Mouse (Mus musculus): ENCODE results near the gene Stk40. TPM values are rescaled to one million over a fixed set of nuclear protein-coding genes. Genes with fewer than 3 reads are reported as not detected.

Stk40 gene
- polyA plus RNA-seq, 1 experiment, result 37.5 TPM

DNA sequence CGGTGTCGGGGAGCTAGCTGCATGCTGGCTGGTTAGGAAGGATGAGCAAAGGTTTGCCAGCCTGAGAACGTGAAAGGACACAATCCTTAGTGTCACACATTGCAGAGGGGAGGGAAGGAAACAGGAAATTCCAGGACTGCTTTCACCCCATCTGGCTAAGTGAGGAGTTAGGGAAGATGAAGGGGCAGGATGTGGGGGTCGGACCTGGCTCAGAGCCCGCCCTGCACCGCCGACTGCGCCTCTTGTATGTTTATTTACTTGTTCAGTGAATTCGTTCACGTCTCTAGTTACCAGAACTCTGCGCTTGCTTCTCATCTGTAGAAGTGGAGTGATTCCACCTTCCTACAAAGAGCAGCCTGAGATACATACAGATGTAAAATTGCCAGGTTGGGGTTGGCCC, 26.7 kb downstream of the Stk40 start:
- no peak overlapping the region for H3K9ac ChIP-seq (ENCODE audit: low read depth, poor library complexity, severe bottlenecking)
- H3K27ac ChIP-seq (ENCODE audit: insufficient read depth, low read length), result no peak overlapping the region
- H3K36me3 ChIP-seq (ENCODE audit: control insufficient read depth, insufficient read depth, low read length, poor library complexity, severe bottlenecking), result peaks cover 7% of the 10 kb centered on the region; the same call in 1 of the 2 replicates
- H3K9me3 ChIP-seq (replicated peaks; ENCODE audit: control insufficient read depth, insufficient read depth, low read length, poor library complexity, severe bottlenecking), result no peaks in the 10 kb centered on the region
- H3K4me3 ChIP-seq (ENCODE audit: low read depth, low read length), result no peak overlapping the region
- TF ChIP-seq EP300 (IDR thresholded peaks at IDR 0.05; ENCODE audit: insufficient read depth, low read depth, low read length), result no peak
- no peak for TF ChIP-seq CTCF (IDR thresholded peaks at IDR 0.05; ENCODE audit: low read depth, low read length)
- no peak for TF ChIP-seq POLR2A (IDR thresholded peaks at IDR 0.05; ENCODE audit: insufficient read depth, low read length)
- H3K27me3 ChIP-seq (ENCODE audit: control insufficient read depth, insufficient read depth, low read length, poor library complexity, severe bottlenecking), result no peaks in the 10 kb centered on the region
- no peaks in the 10 kb centered on the region for H3K4me1 ChIP-seq (ENCODE audit: control insufficient read depth, insufficient read depth, low read length)

DNA sequence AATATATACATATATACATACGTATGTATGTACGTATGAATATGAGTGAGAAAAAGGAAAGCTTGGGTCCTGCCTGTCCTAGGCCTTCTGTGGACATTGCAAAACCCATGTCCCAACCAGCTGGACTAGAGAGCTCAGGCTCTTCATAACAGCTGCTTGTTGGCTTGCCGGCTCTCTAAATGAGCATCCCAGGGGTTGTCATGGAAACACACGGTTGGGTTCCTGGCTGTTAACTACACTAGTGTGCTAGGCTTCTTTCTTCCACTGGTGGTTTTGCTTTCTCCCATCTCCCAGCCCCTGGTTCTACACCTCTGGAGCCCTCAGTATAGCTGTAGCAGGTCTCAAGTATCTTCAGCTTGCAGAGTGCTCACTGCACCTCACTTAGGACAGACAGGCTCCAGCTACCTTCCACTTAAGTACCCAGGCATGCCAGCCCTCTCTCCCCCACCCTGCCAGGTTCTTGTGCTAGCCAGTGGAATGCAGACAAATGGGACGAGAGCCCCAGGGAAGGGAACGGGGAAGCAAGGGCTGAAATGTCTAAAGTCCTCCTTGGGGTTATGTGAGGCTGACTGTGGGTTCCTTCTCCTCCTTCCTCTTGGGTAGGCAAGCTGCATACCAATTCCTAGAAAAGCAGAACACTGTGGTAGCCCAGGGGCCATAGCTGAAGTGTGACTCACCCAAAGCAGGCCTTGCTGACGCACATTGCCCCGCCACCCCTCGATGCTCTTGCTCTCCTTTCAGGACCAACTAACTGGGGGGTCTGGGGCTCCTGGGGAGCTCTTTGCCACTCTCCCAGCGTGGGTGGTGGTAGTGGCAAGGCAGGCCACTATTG, 27.7 kb downstream of the Stk40 start:
- Histone ChIP-seq H3K27me3 (ENCODE audit: control insufficient read depth, insufficient read depth, low read length, poor library complexity, severe bottlenecking) (no peaks in the 10 kb centered on the region), H3K36me3 (ENCODE audit: control insufficient read depth, insufficient read depth, low read length, poor library complexity, severe bottlenecking) (peaks cover 7% of the 10 kb centered on the region; the same call in 1 of the 2 replicates), H3K4me3 (ENCODE audit: low read depth, low read length) (no peak overlapping the region), H3K27ac (ENCODE audit: insufficient read depth, low read length) (no peak overlapping the region), H3K9ac (ENCODE audit: low read depth, poor library complexity, severe bottlenecking) (no peak overlapping the region), H3K9me3 (replicated peaks; ENCODE audit: control insufficient read depth, insufficient read depth, low read length, poor library complexity, severe bottlenecking) (no peaks in the 10 kb centered on the region), H3K4me1 (ENCODE audit: control insufficient read depth, insufficient read depth, low read length) (no peaks in the 10 kb centered on the region)
- no peak for TF ChIP-seq POLR2A (IDR thresholded peaks at IDR 0.05; ENCODE audit: insufficient read depth, low read length)
- no peak for TF ChIP-seq CTCF (IDR thresholded peaks at IDR 0.05; ENCODE audit: low read depth, low read length)
- TF ChIP-seq EP300 (IDR thresholded peaks at IDR 0.05; ENCODE audit: insufficient read depth, low read depth, low read length), result no peak

DNA sequence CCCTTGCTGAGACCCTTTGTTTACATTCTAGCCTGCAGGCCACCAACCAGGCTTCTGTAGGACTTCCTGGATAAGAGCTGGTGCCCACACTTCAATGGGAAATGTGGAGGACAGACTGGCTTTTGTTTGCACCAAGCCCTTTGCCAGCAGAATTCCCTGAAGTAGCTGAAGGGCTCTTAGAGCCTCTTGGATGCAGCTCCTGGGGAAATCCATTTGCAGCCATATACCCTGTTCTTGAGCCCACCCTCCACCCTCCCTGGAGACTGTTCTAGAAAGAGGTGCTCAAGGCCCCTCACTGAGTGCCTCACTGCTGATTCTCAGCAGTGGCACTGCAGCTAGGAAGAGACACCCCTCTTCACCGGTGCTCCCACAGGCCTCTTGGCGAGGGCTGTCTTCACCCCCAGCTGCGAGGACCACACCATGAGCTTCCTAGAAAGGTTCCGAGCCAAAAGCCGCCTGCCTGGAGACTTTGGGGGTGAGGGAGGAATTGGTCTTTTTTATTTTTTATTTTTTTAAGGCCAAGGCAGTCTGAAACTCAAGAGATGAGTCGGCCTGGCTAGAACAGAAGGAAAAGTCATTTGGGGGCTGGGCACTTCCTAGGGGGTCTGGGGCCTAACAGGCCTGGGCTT, 29.0 kb downstream of the Stk40 start:
- no peaks in the 10 kb centered on the region for H3K4me1 ChIP-seq (ENCODE audit: control insufficient read depth, insufficient read depth, low read length)
- TF ChIP-seq EP300 (IDR thresholded peaks at IDR 0.05; ENCODE audit: insufficient read depth, low read depth, low read length), result no peak
- no peak for TF ChIP-seq CTCF (IDR thresholded peaks at IDR 0.05; ENCODE audit: low read depth, low read length)
- peaks cover 7% of the 10 kb centered on the region; the same call in 1 of the 2 replicates for H3K36me3 ChIP-seq (ENCODE audit: control insufficient read depth, insufficient read depth, low read length, poor library complexity, severe bottlenecking)
- no peaks in the 10 kb centered on the region for H3K27me3 ChIP-seq (ENCODE audit: control insufficient read depth, insufficient read depth, low read length, poor library complexity, severe bottlenecking)
- no peaks in the 10 kb centered on the region for H3K9me3 ChIP-seq (replicated peaks; ENCODE audit: control insufficient read depth, insufficient read depth, low read length, poor library complexity, severe bottlenecking)
- no peak overlapping the region for H3K27ac ChIP-seq (ENCODE audit: insufficient read depth, low read length)
- no peak overlapping the region for H3K9ac ChIP-seq (ENCODE audit: low read depth, poor library complexity, severe bottlenecking)
- no peak overlapping the region for H3K4me3 ChIP-seq (ENCODE audit: low read depth, low read length)

GRCm38 (mm10) chr4:126134236-126134635, 30.5 kb downstream of the Stk40 start:
- Histone ChIP-seq H3K27ac (ENCODE audit: insufficient read depth, low read length) (no peak overlapping the region), H3K4me3 (ENCODE audit: low read depth, low read length) (no peak overlapping the region), H3K4me1 (ENCODE audit: control insufficient read depth, insufficient read depth, low read length) (no peaks in the 10 kb centered on the region), H3K36me3 (ENCODE audit: control insufficient read depth, insufficient read depth, low read length, poor library complexity, severe bottlenecking) (peaks cover 3% of the 10 kb centered on the region; the same call in 1 of the 2 replicates), H3K9me3 (replicated peaks; ENCODE audit: control insufficient read depth, insufficient read depth, low read length, poor library complexity, severe bottlenecking) (no peaks in the 10 kb centered on the region), H3K27me3 (ENCODE audit: control insufficient read depth, insufficient read depth, low read length, poor library complexity, severe bottlenecking) (no peaks in the 10 kb centered on the region), H3K9ac (ENCODE audit: low read depth, poor library complexity, severe bottlenecking) (no peak overlapping the region)
- no peak for TF ChIP-seq CTCF (IDR thresholded peaks at IDR 0.05; ENCODE audit: low read depth, low read length)
- no peak for TF ChIP-seq EP300 (IDR thresholded peaks at IDR 0.05; ENCODE audit: insufficient read depth, low read depth, low read length)
- TF ChIP-seq POLR2A (IDR thresholded peaks at IDR 0.05; ENCODE audit: insufficient read depth, low read length), result no peak

DNA sequence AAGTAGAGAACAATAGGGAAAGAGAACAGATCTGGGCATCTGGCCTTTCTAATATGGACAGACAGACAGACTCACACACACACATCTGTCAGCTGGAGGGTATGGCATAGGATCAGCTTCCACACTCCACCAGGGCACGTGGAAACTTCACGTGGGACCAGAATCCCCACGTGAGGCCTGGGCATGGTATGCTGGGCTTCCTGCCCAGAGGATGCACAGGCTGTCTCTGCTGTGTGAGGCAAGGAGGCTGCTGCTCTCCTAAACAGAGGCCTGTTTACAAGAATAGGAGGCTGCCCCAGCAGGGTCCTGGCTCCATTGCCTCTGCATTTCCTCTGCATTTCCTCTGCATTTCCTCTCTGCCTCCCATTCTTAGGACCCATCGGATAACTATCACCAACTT, 30.9 kb downstream of the Stk40 start:
- Histone ChIP-seq H3K36me3 (ENCODE audit: control insufficient read depth, insufficient read depth, low read length, poor library complexity, severe bottlenecking) (no peaks in the 10 kb centered on the region), H3K4me1 (ENCODE audit: control insufficient read depth, insufficient read depth, low read length) (no peaks in the 10 kb centered on the region), H3K27ac (ENCODE audit: insufficient read depth, low read length) (no peak overlapping the region), H3K9ac (ENCODE audit: low read depth, poor library complexity, severe bottlenecking) (no peak overlapping the region), H3K4me3 (ENCODE audit: low read depth, low read length) (no peak overlapping the region), H3K27me3 (ENCODE audit: control insufficient read depth, insufficient read depth, low read length, poor library complexity, severe bottlenecking) (no peaks in the 10 kb centered on the region), H3K9me3 (replicated peaks; ENCODE audit: control insufficient read depth, insufficient read depth, low read length, poor library complexity, severe bottlenecking) (no peaks in the 10 kb centered on the region)
- TF ChIP-seq CTCF (IDR thresholded peaks at IDR 0.05; ENCODE audit: low read depth, low read length) (no peak), EP300 (IDR thresholded peaks at IDR 0.05; ENCODE audit: insufficient read depth, low read depth, low read length) (no peak), POLR2A (IDR thresholded peaks at IDR 0.05; ENCODE audit: insufficient read depth, low read length) (no peak)

- TF ChIP-seq EP300 (IDR thresholded peaks at IDR 0.05; ENCODE audit: insufficient read depth, low read depth, low read length), result no peak
- no peak for TF ChIP-seq POLR2A (IDR thresholded peaks at IDR 0.05; ENCODE audit: insufficient read depth, low read length)
- no peak for TF ChIP-seq CTCF (IDR thresholded peaks at IDR 0.05; ENCODE audit: low read depth, low read length)
- Histone ChIP-seq H3K27me3 (ENCODE audit: control insufficient read depth, insufficient read depth, low read length, poor library complexity, severe bottlenecking) (no peaks in the 10 kb centered on the region), H3K4me1 (ENCODE audit: control insufficient read depth, insufficient read depth, low read length) (no peaks in the 10 kb centered on the region), H3K36me3 (ENCODE audit: control insufficient read depth, insufficient read depth, low read length, poor library complexity, severe bottlenecking) (no peaks in the 10 kb centered on the region), H3K9me3 (replicated peaks; ENCODE audit: control insufficient read depth, insufficient read depth, low read length, poor library complexity, severe bottlenecking) (no peaks in the 10 kb centered on the region), H3K27ac (ENCODE audit: insufficient read depth, low read length) (no peak overlapping the region), H3K4me3 (ENCODE audit: low read depth, low read length) (no peak overlapping the region), H3K9ac (ENCODE audit: low read depth, poor library complexity, severe bottlenecking) (no peak overlapping the region)
Observed at GRCm38 (mm10) chr4:126137773-126138172, 34.0 kb downstream of the Stk40 start.

All from ES-Bruce4 (cell line).